Mouse (Mus musculus): Measurements from ENCODE around the gene Isl1. TPM values are rescaled to one million over a fixed set of nuclear protein-coding genes. Genes with fewer than 3 reads are reported as not detected.

Isl1 gene
- polyA plus RNA-seq, 1 experiment from 2014 or later, result 2.1 TPM

DNA sequence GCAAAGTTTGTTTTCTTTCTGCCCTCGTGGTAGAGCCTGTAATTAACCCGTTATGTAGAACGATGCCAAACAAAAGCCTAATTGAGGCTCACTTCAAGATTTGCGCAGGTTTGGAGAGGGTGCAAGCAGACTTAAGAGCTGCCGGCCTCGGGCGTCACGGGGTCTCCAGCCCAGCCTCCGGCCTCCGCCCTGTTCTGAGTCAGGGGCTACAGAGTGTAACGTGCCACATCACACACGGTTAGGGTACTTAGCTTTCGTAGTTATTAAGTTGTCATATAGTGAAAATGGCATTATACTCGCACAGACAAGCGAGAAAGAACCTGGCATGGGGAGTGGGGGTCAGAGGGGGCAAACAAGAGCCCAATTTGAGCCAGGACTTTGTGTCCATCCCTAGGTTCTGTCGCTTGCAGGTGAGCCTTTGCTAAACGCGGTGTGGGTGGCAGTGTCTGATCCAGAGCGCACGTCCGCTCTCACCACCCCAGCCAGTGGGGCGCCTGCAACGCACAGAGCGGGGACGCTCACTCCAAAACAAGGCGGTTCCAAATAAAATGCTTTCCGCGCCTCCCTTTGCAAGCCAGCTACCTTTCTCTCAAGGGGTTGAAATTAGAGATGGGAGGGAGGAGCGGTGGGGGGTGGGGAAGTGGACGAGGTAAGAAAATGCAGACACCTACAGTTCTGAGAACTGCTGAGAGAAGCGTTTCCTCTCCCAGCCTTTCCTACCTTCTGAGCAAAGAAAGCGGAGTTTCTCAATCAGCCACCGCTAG is 12.3 kb downstream of the Isl1 start:
- Histone ChIP-seq H3K9me3 (ENCODE audit: low read length) (no peaks in the 10 kb centered on the region), H3K27me3 (ENCODE audit: insufficient read depth, low read length) (peaks cover 87% of the 10 kb centered on the region), H3K9ac (replicated peaks; ENCODE audit: low read length) (no peak overlapping the region), H3K4me2 (replicated peaks; ENCODE audit: low read depth, low read length) (no peak overlapping the region), H3K4me3 (ENCODE audit: low read length) (no peak overlapping the region), H3K27ac (ENCODE audit: low read length) (no peak overlapping the region), H3K4me1 (ENCODE audit: insufficient read depth, low read length) (peaks cover 9% of the 10 kb centered on the region; the same call in 1 of the 2 replicates), H3K36me3 (ENCODE audit: insufficient read depth, low read length) (no peaks in the 10 kb centered on the region)
- 2% methylated on average over 33 of the region's 33 CpGs for WGBS
- 0 out of 2 replicates have a peak, but pooled peaks have one; percentile 56 for ATAC-seq (ENCODE audit: low FRiP score, low TSS enrichment)

DNA sequence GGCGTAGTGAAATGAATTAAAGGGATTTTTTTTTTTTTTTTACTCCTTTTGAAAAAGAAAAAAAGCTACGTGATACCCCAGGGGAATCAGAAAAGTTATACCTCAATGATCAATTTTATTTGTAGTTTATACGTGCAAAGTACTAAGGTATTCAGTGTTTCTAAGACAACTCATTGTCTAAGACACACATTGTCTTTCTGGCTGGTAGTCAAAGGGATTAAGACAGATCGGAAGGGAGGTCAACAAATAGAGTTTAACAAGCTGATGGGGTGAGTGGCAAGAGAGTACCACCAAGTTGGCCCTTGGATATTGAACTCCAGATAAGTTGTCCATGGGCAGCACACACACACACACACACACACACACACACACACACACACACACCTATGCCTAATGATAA is 14.1 kb downstream of the Isl1 start:
- Histone ChIP-seq H3K27me3 (ENCODE audit: insufficient read depth, low read length) (peaks cover 77% of the 10 kb centered on the region), H3K4me3 (ENCODE audit: low read length) (no peak overlapping the region)
- 25% methylated on average over 4 of the region's 4 CpGs for WGBS

GRCm38 (mm10) chr13:116294734-116295133 is 14.8 kb downstream of the Isl1 start:
- Histone ChIP-seq H3K4me3 (ENCODE audit: low read length) (no peak overlapping the region), H3K9me3 (ENCODE audit: low read length) (no peaks in the 10 kb centered on the region), H3K4me1 (ENCODE audit: insufficient read depth, low read length) (peaks cover 9% of the 10 kb centered on the region; the same call in 1 of the 2 replicates), H3K4me2 (replicated peaks; ENCODE audit: low read depth, low read length) (no peak overlapping the region), H3K9ac (replicated peaks; ENCODE audit: low read length) (no peak overlapping the region), H3K27me3 (ENCODE audit: insufficient read depth, low read length) (peaks cover 74% of the 10 kb centered on the region), H3K27ac (ENCODE audit: low read length) (no peak overlapping the region), H3K36me3 (ENCODE audit: insufficient read depth, low read length) (no peaks in the 10 kb centered on the region)
- ATAC-seq (ENCODE audit: low FRiP score, low TSS enrichment), result no peak
- 13% methylated on average over 6 of the region's 6 CpGs for WGBS

More for the DNA sequence above, 14.1 kb downstream of the Isl1 start:
- no peak overlapping the region for H3K9ac ChIP-seq (replicated peaks; ENCODE audit: low read length)
- no peak for ATAC-seq (ENCODE audit: low FRiP score, low TSS enrichment)
- no peak overlapping the region for H3K4me2 ChIP-seq (replicated peaks; ENCODE audit: low read depth, low read length)
- H3K27ac ChIP-seq (ENCODE audit: low read length), result no peak overlapping the region
- H3K36me3 ChIP-seq (ENCODE audit: insufficient read depth, low read length), result no peaks in the 10 kb centered on the region
- no peaks in the 10 kb centered on the region for H3K9me3 ChIP-seq (ENCODE audit: low read length)
- peaks cover 9% of the 10 kb centered on the region; the same call in 1 of the 2 replicates for H3K4me1 ChIP-seq (ENCODE audit: insufficient read depth, low read length)

- Histone ChIP-seq H3K9me3 (ENCODE audit: low read length) (no peaks in the 10 kb centered on the region), H3K4me3 (ENCODE audit: low read length) (0 out of 2 replicates have a peak overlapping the region, but pooled peaks have one; percentile 2), H3K9ac (replicated peaks; ENCODE audit: low read length) (no peak overlapping the region), H3K27ac (ENCODE audit: low read length) (no peak overlapping the region), H3K36me3 (ENCODE audit: insufficient read depth, low read length) (no peaks in the 10 kb centered on the region), H3K4me2 (replicated peaks; ENCODE audit: low read depth, low read length) (peak overlapping the region; percentile 20; the same call in 1 of the 2 replicates), H3K27me3 (ENCODE audit: insufficient read depth, low read length) (peaks cover 70% of the 10 kb centered on the region), H3K4me1 (ENCODE audit: insufficient read depth, low read length) (peaks cover 9% of the 10 kb centered on the region; the same call in 1 of the 2 replicates)
- under 1% methylated on average over 11 of the region's 11 CpGs for WGBS
- ATAC-seq (ENCODE audit: low FRiP score, low TSS enrichment), result no peak
These were observed 15.4 kb downstream of the Isl1 start for GRCm38 (mm10) chr13:116294151-116294461.

GRCm38 (mm10) chr13:116293301-116294150 is 16.0 kb downstream of the Isl1 start:
- Histone ChIP-seq H3K4me2 (replicated peaks; ENCODE audit: low read depth, low read length) (peak overlapping the region; percentile 20; the same call in 1 of the 2 replicates), H3K36me3 (ENCODE audit: insufficient read depth, low read length) (no peaks in the 10 kb centered on the region), H3K27me3 (ENCODE audit: insufficient read depth, low read length) (peaks cover 66% of the 10 kb centered on the region), H3K9ac (replicated peaks; ENCODE audit: low read length) (no peak overlapping the region), H3K4me1 (ENCODE audit: insufficient read depth, low read length) (peaks cover 9% of the 10 kb centered on the region; the same call in 1 of the 2 replicates), H3K9me3 (ENCODE audit: low read length) (no peaks in the 10 kb centered on the region), H3K27ac (ENCODE audit: low read length) (no peak overlapping the region), H3K4me3 (ENCODE audit: low read length) (0 out of 2 replicates have a peak overlapping the region, but pooled peaks have one; percentile 2)
- WGBS, result 5% methylated on average over 27 of the region's 27 CpGs
- ATAC-seq (ENCODE audit: low FRiP score, low TSS enrichment), result peak; percentile 65; the same call in 1 of the 2 replicates

DNA sequence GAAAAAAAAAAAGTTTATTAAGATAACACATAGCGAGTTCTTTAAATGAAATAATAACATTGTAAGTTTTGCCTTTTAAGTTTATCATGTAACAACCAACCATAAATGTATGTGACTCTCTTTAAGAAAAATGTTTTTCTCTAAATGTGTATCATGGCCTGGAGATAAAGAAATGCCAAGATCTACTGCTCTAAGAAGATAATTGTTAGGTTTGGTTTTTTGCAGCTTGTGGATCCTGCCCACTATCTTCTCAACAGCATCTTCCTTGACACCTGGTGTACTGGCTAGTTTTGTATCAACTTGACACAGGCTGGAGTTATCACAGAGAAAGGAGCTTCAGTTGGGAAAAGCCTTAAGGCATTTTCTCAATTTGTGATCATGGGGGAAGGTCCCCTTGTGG is 19.8 kb downstream of the Isl1 start:
- H3K4me1 ChIP-seq (ENCODE audit: insufficient read depth, low read length), result 0 out of 2 replicates have a peak, but pooled peaks cover 6% of the 10 kb centered on the region
- no peak overlapping the region for H3K4me3 ChIP-seq (ENCODE audit: low read length)
- no peak for ATAC-seq (ENCODE audit: low FRiP score, low TSS enrichment)
- H3K9ac ChIP-seq (replicated peaks; ENCODE audit: low read length), result no peak overlapping the region
- no peak overlapping the region for H3K27ac ChIP-seq (ENCODE audit: low read length)
- H3K36me3 ChIP-seq (ENCODE audit: insufficient read depth, low read length), result no peaks in the 10 kb centered on the region
- H3K4me2 ChIP-seq (replicated peaks; ENCODE audit: low read depth, low read length), result no peak overlapping the region
- H3K27me3 ChIP-seq (ENCODE audit: insufficient read depth, low read length), result peaks cover 34% of the 10 kb centered on the region
- WGBS, result 91% methylated on average over 1 of the region's 1 CpGs
- no peaks in the 10 kb centered on the region for H3K9me3 ChIP-seq (ENCODE audit: low read length)

- H3K9ac ChIP-seq (replicated peaks; ENCODE audit: low read length), result no peak overlapping the region
- no peaks in the 10 kb centered on the region for H3K36me3 ChIP-seq (ENCODE audit: insufficient read depth, low read length)
- H3K27ac ChIP-seq (ENCODE audit: low read length), result no peak overlapping the region
- H3K27me3 ChIP-seq (ENCODE audit: insufficient read depth, low read length), result no peaks in the 10 kb centered on the region
- H3K4me2 ChIP-seq (replicated peaks; ENCODE audit: low read depth, low read length), result no peak overlapping the region
- ATAC-seq (ENCODE audit: low FRiP score, low TSS enrichment), result no peak
- 64% methylated on average over 9 of the region's 9 CpGs for whole genome bisulfite sequencing
- H3K4me3 ChIP-seq (ENCODE audit: low read length), result no peak overlapping the region
- H3K9me3 ChIP-seq (ENCODE audit: low read length), result no peaks in the 10 kb centered on the region
- H3K4me1 ChIP-seq (ENCODE audit: insufficient read depth, low read length), result no peaks in the 10 kb centered on the region
These were observed 30.2 kb downstream of the Isl1 start for GRCm38 (mm10) chr13:116279207-116279772.
